Mouse (Mus musculus) brain, embryonic 18.5 days (tissue): ENCODE data around the gene Cym.

ENCODE experiments used
- DNase-seq: peaks from one replicate; pipeline ENCODE4 v3.0.0-alpha.2; 2012; ENCODE audit warnings: low read depth, low spot score

The Cym gene

DNA sequence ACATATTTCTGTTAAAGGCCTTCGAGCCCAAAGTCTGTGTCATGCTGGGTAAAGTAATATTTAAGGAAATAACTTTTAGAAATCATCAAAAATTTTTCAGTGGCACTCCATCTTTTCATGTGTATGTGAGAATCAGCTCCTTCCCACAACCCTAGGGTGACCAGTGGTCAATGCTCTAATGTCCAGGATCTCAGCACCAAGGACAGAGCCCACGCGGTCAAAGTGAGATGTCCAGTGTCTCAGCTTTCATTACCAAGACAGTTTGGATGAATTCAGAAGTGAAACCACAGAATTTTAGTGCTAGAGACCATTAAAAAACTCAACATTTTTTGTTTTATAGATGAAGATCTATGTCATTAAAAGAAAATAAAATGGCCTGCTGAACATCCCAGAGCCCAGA, 49.6 kb downstream of the Cym start:
- no peak for DNase-seq

DNA sequence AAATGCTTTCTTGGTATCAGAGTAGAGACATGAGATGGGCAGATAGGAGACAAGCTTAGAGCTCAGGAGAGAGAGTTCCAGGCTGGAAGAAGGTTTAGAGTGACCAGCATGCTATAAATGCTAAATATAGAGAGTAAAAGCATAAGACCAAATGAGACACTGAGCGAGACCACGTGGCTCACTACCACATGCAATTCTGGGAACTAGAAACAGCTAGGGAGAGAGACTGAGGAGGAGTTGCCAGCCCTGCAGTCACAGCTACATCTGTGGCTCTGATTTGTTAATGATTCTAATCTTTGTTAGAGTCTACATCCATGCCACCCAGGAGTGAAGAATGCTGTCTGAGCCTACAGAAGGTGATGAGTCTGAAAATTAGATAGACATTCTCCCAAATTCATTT, 52.0 kb downstream of the Cym start:
- DNase-seq: no peak

DNA sequence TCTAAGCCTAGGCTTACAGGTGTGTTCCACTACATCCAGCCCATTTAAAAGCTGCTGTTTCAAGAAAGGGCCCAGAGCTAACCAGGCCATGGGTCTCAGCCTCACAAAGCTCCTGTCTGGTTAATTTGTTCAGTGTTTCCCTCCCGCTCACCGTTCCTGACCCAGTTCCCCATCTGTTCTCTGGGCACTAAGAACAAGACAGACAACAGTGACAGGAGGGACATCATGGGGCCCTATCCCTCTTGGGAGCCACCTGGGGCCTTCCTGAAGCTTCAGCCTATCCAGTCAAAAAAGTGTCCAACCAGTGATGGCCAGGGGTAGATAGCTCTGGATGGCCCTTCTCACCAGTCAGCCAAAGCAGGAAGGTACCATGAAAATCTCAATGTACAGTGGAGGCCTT, 58.8 kb downstream of the Cym start:
- DNase-seq: no peak
